Mouse (Mus musculus) gastrocnemius, adult 18-20 months (tissue): ENCODE results near the gene Batf. TPM values are rescaled to one million over a fixed set of nuclear protein-coding genes. Genes with fewer than 3 reads are reported as not detected.

ENCODE experiments used
- DNase-seq: peaks from one replicate; pipeline ENCODE4 v3.0.0; 2021; ENCODE audit warnings: low spot score
- microRNA-seq: library from miRNA; unstranded; fragments of <30 nt; microRNA quantifications from one replicate; pipeline ENCODE4 v1.2.0, GENCODE M21; 2021
- total RNA-seq, 2 experiments: library from RNA; stranded (reverse); gene quantifications; 2 replicates each; pipeline ENCODE4 v1.2.3; 2021

The Batf gene
- total RNA-seq, 2 experiments from 2014 or later: 0.32 TPM; not detected in 1

- DNase-seq: no peak
These were observed 40.4 kb downstream of the Batf start for GRCm38 (mm10) chr12:85726729-85727397.

DNA sequence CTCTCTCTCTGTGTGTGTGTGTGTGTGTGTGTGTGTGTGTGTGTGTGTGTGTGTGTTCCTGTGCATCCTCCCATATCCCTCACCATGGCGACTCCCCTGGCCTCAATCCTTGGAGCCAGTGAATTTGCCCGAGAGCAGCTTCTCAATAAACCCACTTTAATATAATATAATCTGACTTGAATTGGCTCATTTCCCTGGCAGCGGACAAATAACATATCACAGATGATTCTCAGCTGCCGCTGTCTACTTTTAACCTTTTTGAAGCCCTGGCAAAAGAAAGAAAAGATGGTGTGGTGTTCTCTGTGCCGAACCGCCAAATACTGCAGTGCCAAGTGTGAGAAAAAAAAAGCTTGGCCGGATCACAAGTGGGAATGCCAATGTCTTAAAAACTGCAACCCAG, 41.7 kb downstream of the Batf start:
- no peak for DNase-seq

DNA sequence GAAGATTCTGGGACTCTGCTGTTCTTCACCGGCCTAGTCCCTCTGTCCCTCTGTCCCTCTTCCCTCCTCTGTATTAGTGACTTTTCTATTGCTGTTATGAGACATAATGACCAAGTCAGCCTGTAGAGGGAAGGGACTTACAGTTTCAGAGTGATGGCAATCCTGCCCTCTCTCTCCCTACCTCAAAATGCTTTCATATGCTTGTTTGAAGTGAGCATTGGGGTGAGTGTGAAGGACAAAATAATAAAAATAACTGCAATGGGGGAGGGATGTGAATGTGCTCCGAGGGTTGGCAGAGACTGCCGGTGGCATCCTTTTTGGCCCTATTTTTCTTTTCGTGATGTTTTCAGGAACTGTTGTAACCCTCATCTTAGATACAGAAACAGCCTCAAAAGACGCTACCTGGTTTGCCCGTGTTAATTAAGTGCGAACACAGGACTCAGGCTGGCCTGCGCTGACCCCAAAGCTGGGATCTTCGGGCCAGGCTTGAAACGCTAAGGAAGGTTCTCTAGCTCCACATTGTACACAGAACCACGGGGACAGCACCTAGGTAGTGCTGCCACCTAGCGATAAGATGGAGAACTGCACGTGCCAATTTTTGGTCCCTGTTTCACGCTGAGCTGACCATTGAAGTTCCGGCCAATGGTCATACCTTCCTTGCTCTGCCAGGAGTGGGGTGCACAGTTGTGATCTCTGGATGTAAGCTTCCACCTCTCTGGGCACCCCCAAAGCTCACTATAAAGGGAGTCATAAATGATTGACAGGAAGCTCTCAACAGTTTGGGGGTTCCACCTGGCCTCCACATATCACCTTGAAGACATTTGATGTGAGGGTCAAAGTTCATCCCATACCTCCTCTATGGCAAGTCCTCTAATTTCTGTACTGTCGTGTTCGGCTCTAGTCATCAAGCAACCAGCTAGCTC, 42.8 kb downstream of the Batf start:
- peak; percentile 58 for DNase-seq

GRCm38 (mm10) chr12:85729945-85730290, 43.4 kb downstream of the Batf start:
- no peak for DNase-seq

- no peak for DNase-seq
These were observed 49.7 kb downstream of the Batf start for GRCm38 (mm10) chr12:85736203-85736602.

- no peak for DNase-seq
These were observed 50.5 kb downstream of the Batf start for GRCm38 (mm10) chr12:85736960-85737359.

GRCm38 (mm10) chr12:85745827-85746695, 59.6 kb downstream of the Batf start, which contains the start of gene Flvcr2:
Flvcr2 (plus strand) TSS chr12:85746539.
- DNase-seq: peak; percentile 78

DNA sequence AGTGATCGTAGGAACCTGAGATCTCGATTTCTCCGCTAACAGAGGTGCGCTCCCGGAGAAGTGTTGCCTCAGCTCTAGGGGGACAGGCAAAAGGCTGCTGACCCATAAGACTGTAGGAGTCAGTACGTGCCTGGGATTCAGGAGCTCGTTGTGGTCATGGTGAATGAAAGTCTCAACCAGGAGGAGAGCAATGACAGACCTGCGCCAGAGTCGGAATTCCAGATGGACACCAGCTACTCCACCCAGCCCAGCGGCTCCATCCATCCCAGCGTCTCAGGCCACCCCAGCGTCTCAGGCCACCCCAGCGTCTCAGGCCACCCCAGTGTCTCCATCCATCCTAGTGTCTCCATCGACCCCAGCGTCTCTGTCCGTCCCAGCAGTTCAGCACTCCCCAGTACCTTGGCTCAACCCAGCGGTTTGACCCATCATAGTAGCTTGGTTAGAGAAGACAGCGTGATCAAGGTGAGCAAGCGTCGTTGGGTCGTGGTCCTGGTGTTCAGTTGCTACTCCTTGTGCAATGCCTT, 60.3 kb downstream of the Batf start:
- no peak for DNase-seq

DNA sequence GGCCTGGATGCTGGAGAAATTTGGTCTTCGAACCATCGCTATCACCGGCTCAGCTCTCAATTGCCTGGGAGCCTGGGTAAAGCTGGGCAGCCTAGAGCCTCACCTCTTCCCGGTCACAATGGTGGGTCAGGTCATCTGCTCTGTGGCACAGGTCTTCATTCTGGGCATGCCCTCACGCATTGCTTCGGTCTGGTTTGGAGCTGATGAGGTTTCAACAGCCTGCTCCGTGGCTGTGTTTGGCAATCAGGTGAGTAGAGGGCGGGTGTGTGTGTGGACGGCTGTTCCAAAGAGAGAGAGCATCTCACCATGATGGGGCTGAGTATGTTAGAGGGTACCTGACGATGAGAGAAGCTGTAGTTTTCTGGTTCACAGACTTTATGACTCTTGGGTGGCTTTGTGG, 60.9 kb downstream of the Batf start:
- no peak for DNase-seq

- no peak for DNase-seq
These were observed 63.4 kb downstream of the Batf start for GRCm38 (mm10) chr12:85749861-85750260.

- DNase-seq: no peak
These were observed 65.6 kb downstream of the Batf start for GRCm38 (mm10) chr12:85752116-85752515.

GRCm38 (mm10) chr12:85753223-85753622, 66.8 kb downstream of the Batf start:
- DNase-seq: no peak

GRCm38 (mm10) chr12:85754611-85755265, 68.3 kb downstream of the Batf start:
- DNase-seq: no peak

DNA sequence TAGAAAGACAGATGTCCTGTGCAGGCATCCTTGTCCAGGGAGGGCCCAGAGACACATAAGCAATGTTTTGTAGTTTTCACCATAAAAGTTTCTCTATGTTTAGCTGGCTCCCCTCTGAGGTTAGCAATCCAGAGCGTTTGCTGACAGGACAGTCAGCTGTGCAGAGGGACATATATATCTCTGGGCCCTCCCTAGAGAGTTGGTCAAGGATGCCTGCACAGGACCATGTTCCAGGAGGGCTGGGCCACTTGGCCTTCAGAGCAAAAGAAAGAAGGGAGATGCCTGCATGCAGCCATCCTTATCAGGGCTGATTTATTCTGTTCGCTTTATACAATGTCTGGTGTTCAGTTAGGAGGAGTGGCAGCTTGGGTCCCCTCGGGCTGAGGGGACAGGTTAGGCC, 70.0 kb downstream of the Batf start:
- no peak for DNase-seq

- DNase-seq: no peak
These were observed 70.6 kb downstream of the Batf start for GRCm38 (mm10) chr12:85757074-85757473.

Small RNAs within 50 kb of the gene (microRNA-seq; reads per million reads assigned to microRNA genes)
- gene Gm47285: not detected

Other genes starting within 250 kb of the Batf start
- 10 to 100 TPM in 1 of 2 experiments, 1 to 10 TPM in 1; 6.5 to 69.9 TPM for gene Fos, start 212.8 kb upstream of the Batf start, total RNA-seq
- gene Jdp2, start 87.6 kb upstream of the Batf start, total RNA-seq: 1 to 10 TPM; 3.6 to 4.7 TPM
- under 1 TPM; 0.21 to 0.38 TPM for gene Flvcr2, start 59.9 kb downstream of the Batf start, total RNA-seq
- gene Erg28, start 137.9 kb downstream of the Batf start, total RNA-seq: 1 to 10 TPM; 1.9 to 2.3 TPM
- 1 to 10 TPM; 5.8 to 5.9 TPM for gene Ttll5, start 138.0 kb downstream of the Batf start, total RNA-seq